Mouse (Mus musculus): ENCODE data around the gene Tenm3.

The Tenm3 gene

DNA sequence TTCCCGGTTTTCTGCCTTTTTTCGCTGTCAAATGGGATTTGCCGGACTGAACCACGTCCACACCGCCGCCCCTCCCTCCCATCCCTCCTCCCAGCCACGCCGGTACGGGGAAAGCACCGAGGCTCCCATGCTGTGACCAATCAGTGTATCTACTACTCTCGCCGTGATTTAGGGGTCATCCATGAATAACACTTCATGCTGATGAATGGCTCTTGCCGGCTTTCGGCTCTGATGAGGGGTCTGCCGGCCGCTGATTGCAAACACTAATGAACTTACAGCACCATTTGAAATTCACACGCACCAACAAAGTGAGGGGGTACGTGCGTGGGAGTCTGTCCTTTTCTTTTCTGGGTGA is at the start of gene Tenm3:
Gene Tenm3, minus strand, starts transcription at position 21 of the 355 bp plus-strand sequence.
- DNase-seq, result no peak

DNA sequence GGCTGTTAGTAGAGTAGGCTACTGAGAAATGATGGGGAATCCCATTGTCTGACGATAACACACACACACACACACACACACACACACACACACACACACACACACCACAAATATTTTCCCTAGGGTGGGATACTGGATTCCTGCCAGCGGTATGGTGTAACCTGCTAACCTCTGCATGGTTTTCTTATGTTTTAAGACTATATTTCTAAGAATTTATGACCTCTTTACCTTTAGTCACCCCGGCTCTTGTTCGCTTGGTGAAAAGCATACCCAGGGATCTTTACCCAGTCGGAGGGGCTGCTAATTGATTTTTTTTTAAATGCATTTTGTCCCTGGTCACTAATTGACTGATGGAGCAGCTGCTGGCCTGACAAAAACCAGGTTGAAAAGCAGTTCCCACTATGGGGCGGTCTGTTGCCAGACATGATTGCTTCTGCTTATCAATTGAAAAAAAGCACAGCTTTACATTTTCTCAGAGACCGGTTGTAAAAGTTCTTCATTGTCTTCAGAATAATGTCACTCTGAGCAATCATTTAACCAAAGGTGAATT is 46.5 kb upstream of the Tenm3 start:
- no peak for DNase-seq

DNA sequence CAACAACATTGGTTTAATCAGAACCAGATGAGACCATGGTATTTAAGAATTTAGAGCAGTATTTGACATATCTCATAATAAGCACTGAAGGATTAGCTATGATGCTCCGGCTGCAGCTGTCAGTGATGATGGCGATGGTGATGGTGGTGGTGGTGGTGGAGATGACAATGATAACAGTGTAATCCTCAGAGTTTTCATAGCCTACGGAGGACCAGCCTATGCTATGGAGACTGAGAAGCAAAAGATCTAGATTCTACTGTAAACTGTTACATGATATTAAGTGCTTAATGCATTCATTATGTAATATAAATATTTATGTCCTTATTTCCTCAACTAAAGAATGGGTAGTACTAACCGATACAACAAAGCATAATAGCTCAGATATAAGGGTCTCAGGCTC is 40.5 kb upstream of the Tenm3 start:
- DNase-seq, result no peak

DNA sequence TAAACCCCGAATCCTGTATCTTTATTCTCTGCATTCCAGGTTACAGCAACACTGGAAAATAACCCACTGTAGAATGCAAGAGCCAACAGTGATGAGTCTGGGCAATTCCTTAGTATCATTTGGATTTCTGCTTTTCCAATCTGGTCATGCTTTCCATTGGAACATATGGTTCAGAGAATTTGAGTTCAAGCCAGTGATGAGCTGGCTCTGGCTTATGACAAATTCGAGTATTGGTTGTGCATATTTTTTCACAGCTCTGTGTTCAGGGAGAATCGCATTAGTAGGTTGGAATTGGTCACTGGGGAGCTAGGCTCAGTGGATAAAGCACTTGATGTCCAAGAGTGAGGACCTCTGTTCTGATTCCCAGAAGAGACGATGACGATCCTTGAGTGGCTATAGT is 36.8 kb upstream of the Tenm3 start:
- no peak for DNase-seq

DNA sequence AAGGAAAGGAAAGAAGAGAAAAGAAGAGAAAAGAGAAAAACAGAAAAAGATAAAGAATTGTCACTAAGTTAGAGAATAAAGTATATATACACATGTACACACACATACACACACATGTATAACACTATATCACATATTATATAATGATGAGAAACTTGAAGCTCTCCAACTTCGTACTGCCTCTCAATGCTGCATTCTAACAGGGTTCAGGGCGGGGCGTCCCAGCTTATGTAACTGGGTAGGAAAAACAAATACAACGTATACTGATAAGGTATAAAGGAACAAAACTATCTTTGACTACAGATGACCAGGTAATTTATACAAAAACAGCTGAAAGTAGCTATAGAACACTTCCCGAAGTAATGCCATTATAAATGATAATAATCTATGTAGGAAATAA is 22.2 kb upstream of the Tenm3 start:
- no peak for DNase-seq

DNA sequence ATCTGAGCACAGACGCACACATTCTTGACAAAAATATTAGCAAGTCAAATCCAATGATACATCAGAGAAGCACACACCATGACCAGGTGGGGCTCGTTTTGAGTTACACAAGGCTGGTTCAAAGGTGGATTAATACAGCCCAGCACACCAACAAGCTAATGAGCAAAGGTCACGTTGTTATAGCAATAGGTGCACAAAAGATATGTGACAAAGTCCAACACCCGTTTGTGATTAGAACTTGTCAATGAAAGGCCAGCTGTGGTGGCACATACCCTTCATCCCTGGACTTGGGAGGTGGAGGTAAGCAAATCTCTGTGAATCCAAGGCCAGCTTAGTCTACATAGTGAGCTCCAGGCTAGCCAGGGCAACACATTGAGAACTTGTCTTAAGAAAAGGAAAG is 21.7 kb upstream of the Tenm3 start:
- no peak for DNase-seq

DNA sequence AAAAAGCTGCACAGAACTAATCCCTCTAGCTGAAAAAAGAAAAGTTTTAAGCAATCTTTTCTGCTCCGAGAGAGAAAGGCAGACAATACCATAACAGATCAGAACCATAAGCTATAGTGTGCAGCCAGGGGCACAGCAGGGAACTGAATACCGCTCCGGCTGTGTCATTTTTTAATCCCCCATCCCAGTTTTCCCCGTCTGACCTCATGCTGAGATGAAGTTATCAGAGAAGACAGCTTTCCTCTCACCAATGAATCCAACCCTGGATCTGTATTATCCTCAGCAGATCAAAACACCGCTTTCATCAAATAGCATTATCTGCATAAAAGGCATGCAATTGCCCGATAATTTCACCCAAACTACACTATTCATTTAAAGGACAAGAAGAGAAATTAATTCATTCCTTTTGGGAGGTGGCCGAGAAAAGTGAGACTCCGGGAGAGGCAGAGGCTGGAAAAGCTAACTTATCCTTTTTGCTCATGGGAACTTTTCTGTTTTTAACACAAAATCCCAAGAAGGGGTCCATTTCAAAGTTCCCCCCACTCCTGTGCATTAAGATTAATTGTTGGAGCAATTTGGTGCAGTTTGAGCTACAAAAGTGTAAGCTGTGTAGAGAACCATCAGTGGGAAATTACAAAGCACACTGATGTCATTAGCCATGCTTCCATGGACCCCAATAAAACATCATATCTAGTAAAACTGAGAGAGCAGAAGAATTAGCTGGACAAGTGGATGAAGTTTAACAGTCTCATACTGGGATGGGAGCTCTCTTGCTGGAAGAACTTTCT is 6.7 kb upstream of the Tenm3 start:
- no peak for DNase-seq

DNA sequence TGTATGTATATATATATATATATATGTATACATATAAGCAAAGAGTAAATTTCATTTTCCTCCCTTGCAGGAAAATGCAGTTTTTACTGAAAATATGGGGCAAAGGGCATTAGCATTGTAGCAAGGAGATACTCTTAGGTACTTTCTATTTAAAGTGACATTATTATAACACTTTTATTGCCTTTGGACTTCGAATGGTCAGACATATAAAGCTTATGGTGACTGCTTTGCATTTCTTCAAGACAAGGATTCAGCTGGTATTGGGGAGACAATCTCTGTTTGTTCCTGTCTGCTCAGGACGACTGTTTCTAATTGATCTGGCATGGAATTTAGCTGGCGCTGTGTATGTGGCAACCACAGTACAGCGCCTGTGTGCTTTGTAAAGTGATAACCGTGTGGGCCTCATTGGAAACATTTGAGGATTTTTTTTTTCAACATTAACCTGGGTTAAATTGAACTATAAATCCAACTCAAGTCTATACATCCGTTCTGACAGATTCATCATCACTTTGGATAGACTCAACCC is 5.4 kb upstream of the Tenm3 start:
- DNase-seq, result no peak

DNA sequence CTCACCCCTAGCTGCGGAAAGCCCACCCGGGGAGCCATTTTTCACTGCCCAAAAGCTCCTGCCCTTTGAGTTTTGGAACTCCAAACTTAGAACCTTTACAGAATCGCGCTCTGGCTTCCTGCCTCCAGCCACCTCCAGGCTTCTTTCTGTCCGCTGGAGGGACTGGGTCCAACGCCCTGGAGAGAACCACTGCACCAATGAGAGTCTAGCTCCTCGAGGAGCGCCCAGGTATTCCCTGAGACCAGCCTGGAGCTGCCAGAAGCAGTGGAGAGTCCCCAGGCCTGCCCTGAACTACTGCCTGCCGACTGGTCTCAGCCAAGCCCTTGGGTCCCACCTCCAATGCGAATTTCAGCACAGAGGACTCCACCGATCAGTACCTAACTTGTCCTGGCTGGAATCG is 1.2 kb upstream of the Tenm3 start:
- DNase-seq, result no peak

DNA sequence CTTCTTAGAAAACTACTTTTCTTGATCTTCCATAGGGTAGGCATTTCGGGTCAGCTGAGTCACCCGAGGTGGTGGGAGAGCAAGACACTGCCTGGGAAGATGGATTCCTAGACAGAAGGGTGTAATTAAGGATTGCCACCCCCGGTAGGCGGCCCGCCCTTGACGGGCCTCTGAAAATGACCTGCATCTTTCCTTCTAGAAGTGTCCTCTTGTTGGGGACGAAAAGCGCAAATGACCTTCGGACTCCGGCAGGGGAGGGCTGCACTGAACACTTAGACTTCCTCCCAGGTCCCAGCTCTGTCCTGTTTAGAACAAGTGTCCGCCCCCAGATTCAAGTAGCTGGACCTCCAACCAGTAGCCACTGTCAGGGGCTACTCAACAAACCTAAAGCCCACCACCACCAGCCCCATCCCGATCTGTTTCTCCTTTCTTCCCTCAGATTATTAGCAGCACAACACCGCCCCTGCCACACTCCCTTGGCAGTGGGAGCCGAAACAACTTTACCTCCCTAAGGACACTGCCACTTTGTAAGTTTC is 687 bp upstream of the Tenm3 start:
- DNase-seq, result no peak

DNA sequence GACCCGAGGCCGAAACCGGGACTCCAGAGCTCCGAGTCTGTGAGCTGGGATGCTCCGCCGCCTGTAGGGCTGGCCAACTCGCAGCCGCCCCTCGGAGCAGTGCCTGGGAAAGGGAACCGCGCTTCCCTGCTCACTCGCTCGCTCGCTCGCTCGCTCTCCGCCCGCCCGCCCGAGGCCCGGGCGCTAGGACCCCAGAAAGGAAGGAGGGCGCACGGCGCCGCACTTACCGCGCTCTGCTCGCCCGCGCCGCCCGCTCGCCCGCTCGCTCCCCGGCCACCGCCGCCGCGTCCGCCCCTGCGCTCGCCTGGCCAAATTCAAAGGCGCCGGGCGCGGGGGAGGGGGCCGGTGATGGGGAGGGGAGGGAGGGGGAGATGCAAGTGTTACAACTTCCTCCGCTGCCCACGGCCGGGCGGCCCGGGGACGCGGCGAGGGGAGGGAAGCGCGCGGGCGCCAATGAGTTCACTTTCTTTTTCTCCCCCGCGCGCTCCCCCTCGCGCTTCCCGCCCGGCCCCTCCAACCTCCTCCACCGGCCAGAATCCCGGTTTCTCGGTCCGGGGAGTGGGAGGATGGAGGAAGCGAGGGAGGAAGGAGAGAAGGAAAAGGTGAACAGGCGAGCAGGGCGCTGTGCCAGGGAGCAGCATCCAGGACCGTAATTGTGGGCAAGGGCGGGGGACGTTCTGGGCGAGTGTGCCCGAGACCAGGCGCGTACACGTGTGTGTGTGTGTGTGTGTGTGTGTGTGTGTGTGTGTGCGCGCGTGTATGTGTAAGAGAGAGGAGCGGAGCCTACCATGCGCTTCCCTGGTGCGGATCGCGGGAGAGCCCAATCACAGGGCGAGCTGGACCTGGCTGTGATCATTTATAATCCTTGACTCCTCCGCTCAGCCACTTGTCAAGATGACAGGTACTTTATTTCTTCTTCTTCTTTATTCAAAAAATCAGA is 490 bp downstream of the Tenm3 start:
- DNase-seq, result peak; percentile 24 to 47

DNA sequence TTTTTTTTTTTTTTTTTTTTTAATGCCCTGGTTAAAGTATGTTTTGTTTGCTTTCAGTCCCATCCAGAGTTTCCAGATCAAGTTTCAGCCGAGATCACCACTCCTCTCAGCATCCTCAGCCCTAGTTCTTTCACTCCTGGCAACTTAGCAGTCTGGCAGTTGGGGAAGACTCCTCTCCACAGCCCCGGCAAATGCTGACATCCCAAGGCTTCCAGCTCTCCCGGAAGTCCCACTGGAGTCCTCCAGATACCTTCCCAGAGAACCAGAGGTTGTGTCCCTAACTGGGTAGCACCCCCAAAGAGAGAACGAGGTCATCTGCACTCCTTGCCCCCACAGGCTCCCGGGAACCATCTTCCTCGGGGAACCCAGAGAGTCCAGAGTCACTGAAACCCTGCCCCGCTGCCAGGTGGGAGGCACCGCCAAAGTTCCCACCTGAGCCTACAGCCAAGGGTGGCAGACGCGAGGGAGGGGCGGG is 1.2 kb downstream of the Tenm3 start:
- DNase-seq, result no peak

DNA sequence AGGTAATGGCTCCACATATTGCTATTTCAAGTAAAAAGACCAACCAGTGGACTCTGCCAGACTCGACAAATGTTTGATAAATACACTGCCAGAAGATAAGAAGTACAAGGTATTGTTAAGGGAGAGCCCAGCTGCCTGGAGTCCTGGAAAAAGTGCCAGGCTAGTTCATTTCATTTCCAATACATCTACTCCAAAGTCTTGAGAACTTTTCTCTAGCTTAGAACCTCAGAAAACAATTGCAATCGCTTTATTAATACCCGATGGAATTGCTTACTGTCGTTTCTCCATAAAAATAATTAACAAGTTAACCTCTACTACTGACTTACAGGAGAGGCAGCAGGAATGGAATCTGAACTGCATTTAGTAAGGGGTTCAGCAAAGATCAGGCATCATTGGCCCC is 1.7 kb downstream of the Tenm3 start:
- no peak for DNase-seq

DNA sequence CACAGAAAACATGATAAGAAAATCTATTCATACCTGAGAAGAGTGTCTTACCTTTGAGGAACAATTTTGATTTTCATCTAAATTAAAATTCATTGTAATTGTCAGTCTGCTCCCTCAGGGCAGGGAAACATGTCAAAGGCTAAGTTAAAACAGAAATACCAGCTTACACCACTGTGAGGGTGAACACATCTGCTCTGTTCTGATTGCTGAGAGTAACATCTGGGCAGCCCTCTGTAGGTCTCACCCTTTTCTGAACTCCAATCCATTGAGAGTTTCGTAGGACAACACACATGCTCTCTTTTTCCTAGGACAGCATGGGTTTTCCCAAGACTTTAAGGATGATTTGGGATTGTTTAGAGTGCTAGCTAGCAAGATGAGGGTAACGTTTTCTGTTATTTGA is 8.0 kb downstream of the Tenm3 start:
- no peak for DNase-seq

DNA sequence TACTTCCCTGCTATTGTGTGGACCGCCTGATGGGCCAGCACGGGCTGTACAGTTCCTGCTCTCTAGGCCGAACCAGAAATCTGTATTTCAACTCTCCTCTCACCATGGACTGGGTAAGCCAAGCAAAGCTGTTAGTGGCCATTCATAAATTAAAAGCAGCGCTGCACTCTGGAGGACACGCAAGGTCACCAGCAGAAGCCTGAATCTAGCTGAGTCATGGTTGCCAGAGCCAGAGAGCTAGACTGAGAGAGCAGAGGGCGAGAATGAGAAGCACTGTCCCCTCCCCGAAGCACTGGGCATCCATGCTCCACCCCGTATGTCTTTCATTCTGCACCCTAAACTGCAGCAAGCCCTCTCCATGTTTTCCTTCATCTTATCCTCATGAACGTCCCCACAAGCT is 16.3 kb downstream of the Tenm3 start:
- DNase-seq, result no peak

DNA sequence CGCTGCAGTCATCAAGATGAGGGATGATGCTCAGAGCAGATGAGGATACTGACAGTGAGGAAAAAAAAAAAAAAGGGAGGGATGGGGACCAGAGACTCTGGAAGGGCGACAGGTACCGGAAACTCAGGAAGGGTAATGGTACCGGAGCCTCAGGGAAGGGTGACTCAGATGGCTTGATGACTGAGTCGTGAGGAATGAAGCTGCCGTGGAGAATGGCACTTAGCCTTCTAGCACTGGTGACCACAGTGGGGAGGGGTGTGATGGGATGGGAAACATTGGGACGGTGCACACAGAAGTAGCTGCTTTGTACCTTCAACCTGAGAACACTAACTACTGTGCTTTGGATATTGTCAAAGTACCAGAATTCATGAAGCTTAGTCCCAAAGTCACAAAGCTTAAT is 18.1 kb downstream of the Tenm3 start:
- DNase-seq, result no peak

DNA sequence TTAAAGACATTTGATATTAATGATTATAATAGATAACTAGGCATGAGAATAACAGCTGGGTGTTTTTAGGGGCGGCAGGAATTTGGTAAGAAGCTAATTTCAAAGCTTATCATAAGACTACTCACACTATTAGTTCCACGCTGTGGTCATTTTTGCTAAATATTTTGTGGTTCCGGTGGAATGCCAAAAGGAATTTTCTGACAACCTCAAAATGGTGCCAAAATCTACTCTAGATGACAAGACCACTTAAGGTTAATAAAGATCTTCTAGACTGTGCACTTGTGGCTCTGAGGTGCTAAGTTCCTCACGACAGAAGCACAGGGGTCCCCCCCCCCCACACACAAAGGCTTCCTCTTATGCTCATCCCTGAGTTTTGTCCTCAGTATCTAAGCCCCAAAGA is 21.5 kb downstream of the Tenm3 start:
- DNase-seq, result no peak

DNA sequence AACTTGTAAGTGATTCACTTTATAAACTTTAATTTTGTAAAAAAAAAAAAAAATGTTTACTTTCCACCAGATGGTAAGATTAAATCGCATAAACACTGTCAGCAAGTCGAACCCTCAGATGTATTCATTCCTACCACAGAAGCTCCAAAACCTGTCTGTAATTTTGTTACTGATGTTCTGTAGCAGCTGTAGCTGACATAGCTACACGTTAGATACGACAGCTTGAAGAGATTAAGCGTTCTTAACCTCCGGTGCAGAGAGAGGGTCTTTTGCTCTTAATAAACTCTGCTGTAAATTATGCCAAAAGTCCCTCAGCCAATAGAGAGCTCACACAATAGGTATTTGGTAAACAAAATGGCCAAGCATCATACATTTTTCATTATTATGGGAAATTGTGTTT is 23.8 kb downstream of the Tenm3 start:
- no peak for DNase-seq

DNA sequence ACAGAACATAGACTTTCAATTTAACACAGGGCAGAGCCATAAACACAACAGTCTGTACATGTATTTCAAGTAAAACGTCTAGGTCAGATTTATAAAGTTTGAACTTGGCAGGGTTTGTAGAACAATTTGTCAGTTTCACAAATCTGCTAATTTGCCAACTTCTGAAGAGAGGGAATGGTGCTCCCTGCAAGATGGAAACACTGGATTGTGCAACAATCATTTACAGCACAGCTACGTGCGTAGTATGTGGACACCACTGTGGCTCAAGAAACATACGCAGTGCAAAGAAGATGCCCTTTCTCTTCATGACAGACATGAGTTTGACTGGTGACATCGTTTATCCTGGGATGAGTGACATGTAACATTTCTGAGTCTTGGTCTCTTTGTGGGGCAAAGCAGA is 24.4 kb downstream of the Tenm3 start:
- no peak for DNase-seq

DNA sequence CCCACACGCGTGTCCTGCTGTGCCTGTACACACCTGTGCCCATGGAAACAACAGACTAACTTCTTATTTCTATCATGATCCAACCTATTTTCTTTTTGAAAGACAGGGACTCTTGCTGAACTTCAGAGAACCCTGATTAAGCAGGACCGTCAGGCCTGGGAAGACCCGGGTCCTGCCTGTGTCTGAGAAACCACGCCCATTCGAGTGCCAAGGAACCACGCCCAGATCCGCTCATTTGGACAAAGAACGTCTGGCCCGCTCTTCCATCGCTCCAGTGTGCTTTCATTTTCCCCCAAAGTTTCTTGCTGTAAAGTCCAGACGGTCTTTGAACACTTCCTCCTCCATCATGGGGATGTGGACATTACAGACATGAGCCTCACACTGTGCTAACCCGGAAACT is 26.8 kb downstream of the Tenm3 start:
- no peak for DNase-seq

DNA sequence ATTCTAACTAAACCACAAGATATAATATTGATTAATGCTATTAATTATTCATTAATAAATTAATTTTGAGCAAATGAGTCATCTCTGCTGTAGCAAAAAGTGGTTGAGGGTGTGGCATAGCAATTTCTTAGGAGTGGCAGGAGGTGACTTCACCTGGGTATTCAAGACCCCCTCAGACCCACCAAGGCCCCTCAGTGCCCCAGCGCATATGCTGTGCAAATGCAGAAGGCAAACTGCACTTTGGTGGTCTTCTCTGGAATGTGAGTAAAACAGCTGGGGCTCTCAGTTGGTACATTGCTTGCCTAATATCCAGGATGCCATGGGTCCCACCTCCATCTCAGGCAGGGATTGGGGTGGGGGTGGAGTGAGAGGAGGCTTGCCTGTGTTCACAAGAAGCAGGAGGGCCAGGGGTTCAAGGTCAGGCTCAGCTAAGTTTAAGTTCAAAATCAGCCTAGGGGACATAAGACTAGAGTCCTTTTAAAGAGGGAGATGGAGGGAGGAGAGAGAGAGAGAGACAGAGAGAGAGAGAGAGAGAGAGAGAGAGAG is 31.5 kb downstream of the Tenm3 start:
- no peak for DNase-seq

DNA sequence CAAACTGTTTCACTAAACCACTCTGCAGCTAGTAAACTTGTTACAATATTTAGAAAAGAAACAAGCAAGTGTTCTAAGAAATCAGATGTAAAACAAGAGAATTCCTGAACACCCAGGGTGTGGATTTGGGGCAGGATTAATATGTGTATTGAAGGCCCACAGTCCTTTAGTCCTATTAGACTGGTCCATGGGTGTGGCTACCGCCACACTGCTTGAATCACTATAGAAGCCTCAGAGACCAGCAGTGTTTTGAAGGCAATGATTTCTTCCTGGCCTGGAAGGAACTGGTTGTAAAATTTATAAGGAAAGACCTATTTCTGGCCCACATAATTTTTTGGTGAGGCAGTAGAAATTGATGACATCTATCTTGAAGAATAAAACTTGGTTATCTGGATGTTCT is 33.1 kb downstream of the Tenm3 start:
- DNase-seq, result no peak

DNA sequence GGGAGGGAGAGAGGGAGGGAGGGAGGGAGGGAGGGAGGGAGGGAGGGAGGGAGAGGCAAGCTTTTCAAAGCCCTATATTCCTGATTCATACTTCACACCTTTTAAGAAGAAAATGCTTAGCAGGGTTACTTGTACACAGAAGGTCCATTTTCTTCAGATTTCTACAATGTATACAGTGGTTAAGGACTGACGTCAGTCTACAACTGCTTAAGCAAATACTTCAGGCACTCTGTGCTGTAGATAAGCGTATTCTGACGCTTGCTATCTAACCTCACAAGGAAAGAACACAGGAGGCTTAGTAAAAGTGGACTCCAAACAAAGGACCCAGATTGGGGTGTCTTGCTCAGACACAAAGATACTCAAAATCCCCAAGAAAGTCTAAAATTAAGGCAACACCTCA is 34.6 kb downstream of the Tenm3 start:
- no peak for DNase-seq
